Mouse (Mus musculus) lung, postnatal 36 days (tissue): ENCODE results near the gene Bag3.
"Not testable (repeated sequence)": the region's sequence is repeated elsewhere in the genome, so short reads cannot be mapped to it uniquely, and the experiment has no call there.

Experiments
- DNase-seq: peaks from one replicate; pipeline ENCODE4 v3.0.0; 2022; ENCODE audit warnings: mixed read lengths

The Bag3 gene

GRCm38 (mm10) chr7:128538196-128538595 is 14.8 kb downstream of the Bag3 start:
- DNase-seq, result no peak

GRCm38 (mm10) chr7:128538769-128539168 is 15.4 kb downstream of the Bag3 start:
- DNase-seq, result no peak

- no peak for DNase-seq
Observed at GRCm38 (mm10) chr7:128540111-128540510, 16.7 kb downstream of the Bag3 start.

GRCm38 (mm10) chr7:128540734-128541133 is 17.3 kb downstream of the Bag3 start:
- DNase-seq, result peak; percentile 46

GRCm38 (mm10) chr7:128541186-128541585 is 17.8 kb downstream of the Bag3 start:
- peak; percentile 78 for DNase-seq

- DNase-seq, result no peak
Observed at GRCm38 (mm10) chr7:128541771-128542170, 18.4 kb downstream of the Bag3 start.

GRCm38 (mm10) chr7:128542488-128542887 is 19.1 kb downstream of the Bag3 start:
- no peak for DNase-seq

- DNase-seq, result no peak
Observed at GRCm38 (mm10) chr7:128543148-128543855, 19.9 kb downstream of the Bag3 start.

GRCm38 (mm10) chr7:128543961-128544360 is 20.5 kb downstream of the Bag3 start:
- DNase-seq, result no peak

- no peak for DNase-seq
Observed at GRCm38 (mm10) chr7:128544566-128545262, 21.3 kb downstream of the Bag3 start.

GRCm38 (mm10) chr7:128546031-128546430 is 22.6 kb downstream of the Bag3 start:
- no peak for DNase-seq

- peak; percentile 74 for DNase-seq
Observed at GRCm38 (mm10) chr7:128549137-128549536, 25.7 kb downstream of the Bag3 start.

- no peak for DNase-seq
Observed at GRCm38 (mm10) chr7:128550328-128551086, 27.1 kb downstream of the Bag3 start.

- no peak for DNase-seq
Observed at GRCm38 (mm10) chr7:128551087-128551457, 27.7 kb downstream of the Bag3 start.

GRCm38 (mm10) chr7:128553105-128553705 is 29.8 kb downstream of the Bag3 start:
- peak; percentile 39 for DNase-seq

GRCm38 (mm10) chr7:128554502-128554901 is 31.1 kb downstream of the Bag3 start:
- no peak for DNase-seq

- DNase-seq, result no peak
Observed at GRCm38 (mm10) chr7:128555141-128555750, 31.8 kb downstream of the Bag3 start.

- no peak for DNase-seq
Observed at GRCm38 (mm10) chr7:128556923-128557430, 33.6 kb downstream of the Bag3 start.

- DNase-seq, result peak; percentile 77
Observed at GRCm38 (mm10) chr7:128563373-128563772, 40.0 kb downstream of the Bag3 start.

- no peak for DNase-seq
Observed at GRCm38 (mm10) chr7:128566311-128566710, 42.9 kb downstream of the Bag3 start.

GRCm38 (mm10) chr7:128567561-128568244 is 44.3 kb downstream of the Bag3 start:
- no peak for DNase-seq

- not testable (repeated sequence) for DNase-seq
Observed at GRCm38 (mm10) chr7:128569429-128569828, 46.0 kb downstream of the Bag3 start.
